Mouse (Mus musculus): ENCODE measurements around the gene Rasa3. TPM values are rescaled to one million over a fixed set of nuclear protein-coding genes. Genes with fewer than 3 reads are reported as not detected.

Rasa3 gene
- polyA plus RNA-seq, 1 experiment: 10.8 TPM

DNA sequence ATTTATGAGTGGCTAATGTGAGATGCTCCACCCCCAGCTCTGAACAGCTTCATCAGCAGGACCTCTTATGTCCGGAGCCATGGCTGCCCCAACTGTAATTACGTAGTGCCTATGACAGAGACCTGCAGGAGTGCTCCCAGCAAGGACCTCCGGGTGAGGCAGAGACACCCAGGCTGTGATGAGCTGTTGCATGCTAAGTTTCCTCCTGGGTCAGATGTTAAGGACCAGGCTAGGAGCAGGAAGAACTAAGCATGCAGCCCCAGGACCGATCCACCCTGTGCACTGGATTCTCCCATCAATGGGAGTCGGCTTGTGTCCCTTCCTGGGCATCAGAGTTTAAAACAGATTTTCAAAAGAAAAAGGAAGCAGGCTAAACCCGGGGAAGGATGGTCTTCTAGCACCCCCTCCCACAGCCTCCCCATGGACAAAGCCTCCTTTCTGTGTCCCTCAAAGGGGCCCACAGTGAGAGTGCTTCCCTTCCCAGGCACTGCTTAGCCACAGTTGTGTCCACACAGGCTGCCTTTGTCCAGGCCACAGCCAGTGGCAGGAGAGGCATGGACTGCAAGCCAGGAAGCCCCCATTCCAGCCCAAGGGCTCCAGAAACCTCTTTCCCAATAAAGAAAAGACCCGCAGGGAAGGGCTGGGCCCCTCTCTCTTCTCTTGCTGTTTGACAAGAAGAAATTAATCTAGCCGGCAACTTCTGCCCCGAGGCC lies 54.2 kb downstream of the Rasa3 start:
- whole genome bisulfite sequencing: 57% methylated on average over 9 of the region's 9 CpGs
- Histone ChIP-seq H3K27ac (ENCODE audit: insufficient read depth, low read depth, low read length) (no peak overlapping the region), H3K4me3 (ENCODE audit: insufficient read depth, low read depth, low read length) (no peak overlapping the region), H3K36me3 (ENCODE audit: control insufficient read depth, insufficient read depth, low read length) (no peaks in the 10 kb centered on the region), H3K4me1 (ENCODE audit: control insufficient read depth, insufficient read depth, low read length) (no peaks in the 10 kb centered on the region), H3K27me3 (replicated peaks; ENCODE audit: control insufficient read depth, insufficient read depth, low read length) (no peaks in the 10 kb centered on the region)
- no peak for DNase-seq
- TF ChIP-seq CTCF (conservative IDR thresholded peaks at IDR 0.05; ENCODE audit: insufficient read depth, insufficient read length, low read depth, low read length) (no peak), POLR2A (IDR thresholded peaks at IDR 0.05; ENCODE audit: low read depth, low read length) (no peak)

DNA sequence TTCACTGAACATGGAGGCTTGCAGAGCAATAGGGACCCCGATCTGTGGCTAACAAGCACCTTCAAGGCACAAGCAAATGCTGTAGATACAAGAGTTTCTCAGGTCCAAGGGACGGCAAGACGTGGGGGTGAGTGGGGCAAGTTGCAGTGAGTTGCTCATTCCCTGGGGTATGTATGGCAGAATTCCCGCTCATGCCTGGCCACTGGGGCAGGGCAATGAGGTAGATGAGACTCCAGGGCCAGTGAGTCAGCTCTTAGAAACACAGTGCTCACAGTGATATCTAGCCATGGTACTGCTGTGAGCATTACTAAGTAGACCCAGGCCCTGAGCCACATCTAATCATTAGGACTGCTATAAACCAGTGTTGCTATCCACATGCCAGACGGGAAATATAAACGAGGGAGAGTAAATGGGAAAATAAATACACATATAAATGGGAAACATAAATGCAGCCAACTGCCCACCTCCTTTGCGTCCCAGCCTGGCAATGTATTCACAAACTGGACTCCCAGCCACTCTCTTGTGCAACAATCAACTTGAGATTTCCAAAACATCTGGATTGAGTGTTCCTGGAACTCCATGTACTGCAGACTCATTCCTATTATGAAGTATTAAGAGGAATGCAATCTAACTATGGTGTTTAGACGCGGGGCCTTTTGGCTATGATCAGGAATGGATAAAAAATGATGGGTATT lies 57.0 kb downstream of the Rasa3 start:
- no peak for TF ChIP-seq CTCF (conservative IDR thresholded peaks at IDR 0.05; ENCODE audit: insufficient read depth, insufficient read length, low read depth, low read length)
- TF ChIP-seq POLR2A (IDR thresholded peaks at IDR 0.05; ENCODE audit: low read depth, low read length): no peak
- no peak for DNase-seq
- Histone ChIP-seq H3K4me1 (ENCODE audit: control insufficient read depth, insufficient read depth, low read length) (no peaks in the 10 kb centered on the region), H3K27me3 (replicated peaks; ENCODE audit: control insufficient read depth, insufficient read depth, low read length) (no peaks in the 10 kb centered on the region), H3K4me3 (ENCODE audit: insufficient read depth, low read depth, low read length) (no peak overlapping the region), H3K36me3 (ENCODE audit: control insufficient read depth, insufficient read depth, low read length) (no peaks in the 10 kb centered on the region), H3K27ac (ENCODE audit: insufficient read depth, low read depth, low read length) (no peak overlapping the region)
- 93% methylated on average over 9 of the region's 9 CpGs for WGBS

DNA sequence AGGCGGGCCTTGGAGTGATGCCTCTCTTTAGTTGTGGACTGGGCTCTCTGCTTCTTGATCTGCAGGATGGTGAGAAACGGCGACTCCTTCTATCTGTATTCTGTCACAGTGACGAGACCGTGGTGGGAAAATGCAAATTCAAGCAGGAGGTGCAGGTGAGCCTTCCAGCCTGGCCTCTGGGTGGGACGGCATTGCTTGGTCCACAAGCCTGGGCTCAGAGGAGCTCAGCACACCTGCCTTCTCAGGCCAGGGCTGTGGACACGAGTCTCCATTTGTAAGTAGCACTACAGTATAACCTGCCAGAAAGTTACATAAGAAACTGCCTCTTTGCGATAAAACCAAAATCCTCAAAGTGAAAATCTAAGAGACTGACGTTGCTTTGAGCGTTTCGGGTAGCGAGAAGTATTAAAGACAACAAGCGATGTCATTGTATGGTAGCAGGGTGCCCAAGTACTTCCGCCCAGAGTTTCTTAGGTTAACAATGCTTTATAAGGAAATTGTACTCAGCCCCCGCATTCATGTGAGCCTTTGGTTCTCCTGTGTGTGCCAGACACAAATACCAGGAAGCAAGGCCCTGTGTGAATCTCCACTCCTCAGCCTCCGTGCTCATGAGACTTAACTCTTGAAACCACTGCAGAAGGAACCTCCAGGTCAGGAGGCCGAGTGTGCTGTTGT lies 60.4 kb downstream of the Rasa3 start:
- DNase-seq: no peak
- H3K27me3 ChIP-seq (replicated peaks; ENCODE audit: control insufficient read depth, insufficient read depth, low read length): no peaks in the 10 kb centered on the region
- WGBS: 82% methylated on average over 17 of the region's 17 CpGs
- no peaks in the 10 kb centered on the region for H3K4me1 ChIP-seq (ENCODE audit: control insufficient read depth, insufficient read depth, low read length)
- H3K27ac ChIP-seq (ENCODE audit: insufficient read depth, low read depth, low read length): no peak overlapping the region
- H3K4me3 ChIP-seq (ENCODE audit: insufficient read depth, low read depth, low read length): no peak overlapping the region
- TF ChIP-seq CTCF (conservative IDR thresholded peaks at IDR 0.05; ENCODE audit: insufficient read depth, insufficient read length, low read depth, low read length): no peak
- TF ChIP-seq POLR2A (IDR thresholded peaks at IDR 0.05; ENCODE audit: low read depth, low read length): no peak
- H3K36me3 ChIP-seq (ENCODE audit: control insufficient read depth, insufficient read depth, low read length): no peaks in the 10 kb centered on the region

DNA sequence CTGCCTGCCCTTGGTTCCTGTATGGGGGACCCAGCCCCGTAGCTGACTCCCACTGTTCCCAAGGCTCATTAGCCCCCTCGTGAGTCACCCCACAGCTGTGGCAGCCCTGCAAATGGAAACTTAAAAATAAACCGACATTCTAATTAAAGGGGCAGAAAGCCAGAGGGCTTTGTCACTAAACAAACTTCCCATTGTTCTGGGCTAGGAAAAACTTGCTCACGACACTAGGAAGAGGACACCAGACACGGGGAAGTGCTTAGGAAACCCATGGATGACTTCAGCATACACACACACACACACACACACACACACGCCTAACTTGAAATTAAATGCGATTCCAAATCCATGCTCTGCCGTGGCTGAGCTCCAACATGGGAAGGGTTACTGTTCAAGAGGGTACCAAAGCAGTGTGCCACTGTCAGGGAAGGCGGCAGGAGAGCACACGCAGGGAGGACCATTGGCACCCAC lies 62.4 kb downstream of the Rasa3 start:
- 36% methylated on average over 10 of the region's 10 CpGs for WGBS

DNA sequence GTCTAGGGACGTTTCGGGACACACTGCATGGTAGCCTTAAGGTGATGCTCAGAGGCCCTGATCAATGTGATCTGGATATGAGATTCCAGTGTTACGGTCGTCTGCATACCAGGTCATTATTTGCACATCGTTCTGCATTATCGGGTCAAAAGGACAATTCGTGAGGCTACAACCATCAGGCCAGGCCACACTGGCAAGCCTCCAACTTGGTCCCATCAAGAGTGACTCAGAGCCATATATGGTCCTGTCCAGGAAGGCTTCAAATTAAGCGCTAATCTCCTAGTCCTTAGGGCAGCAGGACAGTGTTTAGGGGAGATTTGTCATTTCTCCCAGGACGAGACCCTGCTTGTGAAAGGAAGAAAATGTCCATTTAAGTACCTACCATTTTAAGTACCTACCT lies 63.3 kb downstream of the Rasa3 start:
- 87% methylated on average over 9 of the region's 9 CpGs for WGBS
- Histone ChIP-seq H3K4me1 (ENCODE audit: control insufficient read depth, insufficient read depth, low read length) (no peaks in the 10 kb centered on the region), H3K27me3 (replicated peaks; ENCODE audit: control insufficient read depth, insufficient read depth, low read length) (no peaks in the 10 kb centered on the region), H3K4me3 (ENCODE audit: insufficient read depth, low read depth, low read length) (no peak overlapping the region), H3K27ac (ENCODE audit: insufficient read depth, low read depth, low read length) (no peak overlapping the region), H3K36me3 (ENCODE audit: control insufficient read depth, insufficient read depth, low read length) (no peaks in the 10 kb centered on the region)
- TF ChIP-seq CTCF (conservative IDR thresholded peaks at IDR 0.05; ENCODE audit: insufficient read depth, insufficient read length, low read depth, low read length): no peak
- no peak for TF ChIP-seq POLR2A (IDR thresholded peaks at IDR 0.05; ENCODE audit: low read depth, low read length)
- no peak for DNase-seq

More for the DNA sequence above, 62.4 kb downstream of the Rasa3 start:
- no peak for TF ChIP-seq POLR2A (IDR thresholded peaks at IDR 0.05; ENCODE audit: low read depth, low read length)
- no peak for TF ChIP-seq CTCF (conservative IDR thresholded peaks at IDR 0.05; ENCODE audit: insufficient read depth, insufficient read length, low read depth, low read length)
- peak; percentile 25 for DNase-seq
- no peaks in the 10 kb centered on the region for H3K4me1 ChIP-seq (ENCODE audit: control insufficient read depth, insufficient read depth, low read length)
- H3K4me3 ChIP-seq (ENCODE audit: insufficient read depth, low read depth, low read length): no peak overlapping the region
- H3K27me3 ChIP-seq (replicated peaks; ENCODE audit: control insufficient read depth, insufficient read depth, low read length): no peaks in the 10 kb centered on the region
- H3K36me3 ChIP-seq (ENCODE audit: control insufficient read depth, insufficient read depth, low read length): no peaks in the 10 kb centered on the region
- H3K27ac ChIP-seq (ENCODE audit: insufficient read depth, low read depth, low read length): no peak overlapping the region

DNA sequence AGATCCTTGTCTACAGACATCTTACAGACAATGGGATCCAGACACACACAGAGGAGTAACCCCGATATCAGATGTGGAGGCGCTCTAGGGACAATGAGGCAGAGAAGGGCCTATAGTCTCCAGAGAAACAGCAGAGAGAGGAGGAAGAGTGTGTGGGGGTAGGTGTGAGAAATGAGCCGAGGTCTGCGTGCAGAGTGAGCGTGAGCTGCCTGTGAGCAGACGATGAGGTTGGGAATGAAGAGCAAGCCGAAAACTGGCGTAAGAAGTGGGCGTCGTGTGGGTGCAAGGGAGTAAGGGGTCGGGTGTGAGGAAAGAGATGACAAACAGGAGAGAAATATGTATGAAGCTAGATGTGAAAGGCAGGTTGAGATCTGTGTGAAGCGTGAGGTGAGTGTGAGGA lies 65.7 kb downstream of the Rasa3 start:
- no peaks in the 10 kb centered on the region for H3K4me1 ChIP-seq (ENCODE audit: control insufficient read depth, insufficient read depth, low read length)
- DNase-seq: no peak
- TF ChIP-seq CTCF (conservative IDR thresholded peaks at IDR 0.05; ENCODE audit: insufficient read depth, insufficient read length, low read depth, low read length) (no peak), POLR2A (IDR thresholded peaks at IDR 0.05; ENCODE audit: low read depth, low read length) (no peak)
- H3K36me3 ChIP-seq (ENCODE audit: control insufficient read depth, insufficient read depth, low read length): no peaks in the 10 kb centered on the region
- 91% methylated on average over 12 of the region's 12 CpGs for WGBS
- H3K27ac ChIP-seq (ENCODE audit: insufficient read depth, low read depth, low read length): no peak overlapping the region
- no peak overlapping the region for H3K4me3 ChIP-seq (ENCODE audit: insufficient read depth, low read depth, low read length)
- no peaks in the 10 kb centered on the region for H3K27me3 ChIP-seq (replicated peaks; ENCODE audit: control insufficient read depth, insufficient read depth, low read length)

DNA sequence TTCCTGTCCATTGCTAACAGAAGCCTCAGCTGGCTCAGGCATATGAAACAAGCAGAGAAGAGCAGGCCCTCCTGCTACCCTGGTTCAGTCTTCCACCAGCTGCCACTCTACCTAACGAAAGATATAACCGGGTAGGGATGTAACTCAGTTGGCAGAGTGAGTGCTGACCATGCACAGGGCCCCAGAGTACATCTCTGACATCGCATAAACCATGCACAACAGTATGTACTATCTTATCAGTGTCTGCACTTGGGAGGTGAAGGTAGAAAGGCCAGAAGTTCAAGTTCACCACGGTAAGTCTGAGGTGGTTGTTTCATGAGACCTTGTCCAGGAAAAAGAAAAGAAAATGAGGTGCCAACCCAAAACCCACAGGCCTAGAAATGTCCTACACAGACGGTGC lies 67.4 kb downstream of the Rasa3 start:
- WGBS: 78% methylated on average over 5 of the region's 5 CpGs
- H3K36me3 ChIP-seq (ENCODE audit: control insufficient read depth, insufficient read depth, low read length): no peaks in the 10 kb centered on the region
- DNase-seq: no peak
- no peaks in the 10 kb centered on the region for H3K27me3 ChIP-seq (replicated peaks; ENCODE audit: control insufficient read depth, insufficient read depth, low read length)
- no peaks in the 10 kb centered on the region for H3K4me1 ChIP-seq (ENCODE audit: control insufficient read depth, insufficient read depth, low read length)
- no peak overlapping the region for H3K4me3 ChIP-seq (ENCODE audit: insufficient read depth, low read depth, low read length)
- no peak overlapping the region for H3K27ac ChIP-seq (ENCODE audit: insufficient read depth, low read depth, low read length)
- TF ChIP-seq CTCF (conservative IDR thresholded peaks at IDR 0.05; ENCODE audit: insufficient read depth, insufficient read length, low read depth, low read length) (no peak), POLR2A (IDR thresholded peaks at IDR 0.05; ENCODE audit: low read depth, low read length) (no peak)

Data from kidney, adult 2 months (tissue).